Mouse (Mus musculus) stomach, embryonic 16.5 days (tissue): ENCODE results near the gene Ipcef1. TPM values are rescaled to one million over a fixed set of nuclear protein-coding genes. Genes with fewer than 3 reads are reported as not detected.

Experiments used
- ATAC-seq: fragments of 200-750 bp; cut with Nextera tagmentation; 2 replicates; pipeline ENCODE4 v1.8.0; 2017; ENCODE audit warnings: moderate number of reproducible peaks, moderate TSS enrichment; ENCODE audit not compliant: insufficient read depth, low FRiP score
- H3K27ac ChIP-seq: fragments of 300-500 bp; sonication (generic); 2 replicates; pipeline ENCODE4 v1.5.1; 2014; ENCODE audit warnings: low read length
- H3K27me3 ChIP-seq: fragments of 300-500 bp; sonication (generic); 2 replicates; pipeline ENCODE4 v1.6.1; 2014; ENCODE audit warnings: low read length, control low read depth, mixed read lengths; ENCODE audit not compliant: control insufficient read depth, insufficient read depth
- H3K36me3 ChIP-seq: fragments of 300-500 bp; sonication (generic); 2 replicates; pipeline ENCODE4 v1.6.1; 2014; ENCODE audit warnings: low read length; ENCODE audit not compliant: control insufficient read depth, insufficient read depth
- H3K4me1 ChIP-seq: fragments of 300-500 bp; sonication (generic); 2 replicates; pipeline ENCODE4 v1.6.1; 2014; ENCODE audit warnings: low read length, control low read depth, mixed read lengths; ENCODE audit not compliant: control insufficient read depth, insufficient read depth
- H3K4me2 ChIP-seq: fragments of 300-500 bp; sonication (generic); 2 replicates; pipeline ENCODE4 v1.6.1; 2014; ENCODE audit warnings: low read depth, low read length, mixed read lengths
- H3K4me3 ChIP-seq: fragments of 300-500 bp; sonication (generic); replicated peaks from 2 replicates; pipeline ENCODE4 v1.5.1; 2014; ENCODE audit warnings: mild to moderate bottlenecking, low read length
- H3K9ac ChIP-seq: fragments of 300-500 bp; sonication (generic); 2 replicates; pipeline ENCODE4 v1.6.1; 2014; ENCODE audit warnings: low read length
- H3K9me3 ChIP-seq: fragments of 300-500 bp; sonication (generic); replicated peaks from 2 replicates; pipeline ENCODE4 v1.6.1; 2016; ENCODE audit warnings: low read length, control low read depth; ENCODE audit not compliant: control insufficient read depth
- WGBS: fragments of 180-500 bp; shearing (Covaris S2); extraction: QIAGEN DNeasy Blood & Tissue Kit; methylation state at CpG from one replicate; pipeline ENCODE4 v1.1.7; 2014; 5-methylcytosine and 5-hydroxymethylcytosine counted together
- polyA plus RNA-seq: library from polyadenylated mRNA; unstranded; fragments of >200 nt; fragmentation: Nextera tagmentation; extraction: Ambion mirVana; gene quantifications from 2 replicates; pipeline ENCODE4 v1.2.1, GENCODE M21; 2015

Gene Ipcef1
- 0.80 and 0.90 TPM in 2 replicates for polyA plus RNA-seq

GRCm38 (mm10) chr10:7052315-7053017 lies at the start of gene Ipcef1:
Gene Ipcef1 (minus strand): TSS chr10:7052478.
- Histone ChIP-seq H3K9ac (peak within 1 kb of the TSS; percentile 9; the same call in 1 of the 2 replicates), H3K4me2 (peak within 1 kb of the TSS; percentile 37), H3K27ac (peak within 1 kb of the TSS; percentile 88), H3K9me3 (no peaks in the 10 kb centered on the region), H3K4me3 (0 out of 2 replicates have a peak within 1 kb of the TSS, but pooled peaks have one; percentile 16), H3K36me3 (no peaks in the 10 kb centered on the region), H3K27me3 (no peaks in the 10 kb centered on the region), H3K4me1 (peaks cover 13% of the 10 kb centered on the region)
- WGBS: 17% methylated on average over 12 of the region's 12 CpGs
- peak; percentile 47; the same call in 1 of the 2 replicates for ATAC-seq

DNA sequence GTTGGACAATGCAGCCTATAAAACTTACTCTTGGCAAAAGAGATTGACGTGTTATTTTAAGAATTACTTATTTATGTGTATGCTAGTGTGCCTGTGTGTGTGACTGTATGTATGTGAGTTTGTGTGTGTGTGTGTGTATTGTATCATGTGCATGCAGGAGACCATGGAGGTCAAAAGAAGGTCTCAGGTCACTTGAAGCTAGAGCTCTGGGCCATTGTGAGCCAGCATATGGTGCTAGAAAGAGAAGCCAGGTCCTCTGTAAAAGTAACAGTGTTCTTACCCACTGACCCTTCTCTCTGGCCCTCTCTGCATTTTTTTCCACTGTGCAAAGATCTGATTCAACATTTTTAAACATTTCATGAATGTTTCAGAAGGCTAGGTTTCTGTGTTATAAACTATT lies 25.7 kb upstream of the Ipcef1 start:
- Histone ChIP-seq H3K4me2 (no peak overlapping the region), H3K9me3 (no peaks in the 10 kb centered on the region), H3K36me3 (no peaks in the 10 kb centered on the region), H3K4me1 (peaks cover 9% of the 10 kb centered on the region; the same call in 1 of the 2 replicates), H3K9ac (no peak overlapping the region), H3K27ac (no peak overlapping the region), H3K4me3 (no peak overlapping the region), H3K27me3 (no peaks in the 10 kb centered on the region)
- 79% methylated on average over 1 of the region's 1 CpGs for WGBS
- ATAC-seq: no peak

- Histone ChIP-seq H3K9ac (no peak overlapping the region; the same call in 1 of the 2 replicates), H3K27ac (peak overlapping the region; percentile 60; the same call in 1 of the 2 replicates), H3K9me3 (no peaks in the 10 kb centered on the region), H3K4me2 (peak overlapping the region; percentile 19; the same call in 1 of the 2 replicates), H3K36me3 (no peaks in the 10 kb centered on the region), H3K27me3 (no peaks in the 10 kb centered on the region), H3K4me1 (peaks cover 9% of the 10 kb centered on the region; the same call in 1 of the 2 replicates), H3K4me3 (no peak overlapping the region)
- WGBS: 33% methylated on average over 7 of the region's 7 CpGs
- no peak for ATAC-seq
Measured at GRCm38 (mm10) chr10:7077389-7077808, 25.1 kb upstream of the Ipcef1 start.

- Histone ChIP-seq H3K27ac (peak overlapping the region; percentile 84), H3K9me3 (no peaks in the 10 kb centered on the region), H3K9ac (peak overlapping the region; percentile 22; the same call in 1 of the 2 replicates), H3K27me3 (no peaks in the 10 kb centered on the region), H3K4me2 (peak overlapping the region; percentile 30), H3K4me1 (peaks cover 9% of the 10 kb centered on the region; the same call in 1 of the 2 replicates), H3K36me3 (no peaks in the 10 kb centered on the region), H3K4me3 (peak overlapping the region; percentile 14; the same call in 1 of the 2 replicates)
- WGBS: 25% methylated on average over 7 of the region's 8 CpGs
- ATAC-seq: peak; percentile 76
Measured at GRCm38 (mm10) chr10:7076662-7077211, 24.5 kb upstream of the Ipcef1 start.

GRCm38 (mm10) chr10:7076201-7076600 lies 23.9 kb upstream of the Ipcef1 start:
- peak overlapping the region; percentile 22; the same call in 1 of the 2 replicates for H3K9ac ChIP-seq
- 9% methylated on average over 8 of the region's 8 CpGs for WGBS
- peak overlapping the region; percentile 84 for H3K27ac ChIP-seq
- H3K4me3 ChIP-seq: peak overlapping the region; percentile 14; the same call in 1 of the 2 replicates
- peak; percentile 78 for ATAC-seq
- peak overlapping the region; percentile 30 for H3K4me2 ChIP-seq
- peaks cover 9% of the 10 kb centered on the region; the same call in 1 of the 2 replicates for H3K4me1 ChIP-seq
- no peaks in the 10 kb centered on the region for H3K36me3 ChIP-seq
- no peaks in the 10 kb centered on the region for H3K9me3 ChIP-seq
- no peaks in the 10 kb centered on the region for H3K27me3 ChIP-seq

- ATAC-seq: no peak
- WGBS: 78% methylated on average over 2 of the region's 2 CpGs
- Histone ChIP-seq H3K4me1 (peaks cover 11% of the 10 kb centered on the region; the same call in 1 of the 2 replicates), H3K4me2 (no peak overlapping the region), H3K9ac (no peak overlapping the region), H3K27ac (no peak overlapping the region), H3K36me3 (no peaks in the 10 kb centered on the region), H3K9me3 (no peaks in the 10 kb centered on the region), H3K4me3 (no peak overlapping the region), H3K27me3 (no peaks in the 10 kb centered on the region)
Measured at GRCm38 (mm10) chr10:7075661-7076060, 23.4 kb upstream of the Ipcef1 start.

DNA sequence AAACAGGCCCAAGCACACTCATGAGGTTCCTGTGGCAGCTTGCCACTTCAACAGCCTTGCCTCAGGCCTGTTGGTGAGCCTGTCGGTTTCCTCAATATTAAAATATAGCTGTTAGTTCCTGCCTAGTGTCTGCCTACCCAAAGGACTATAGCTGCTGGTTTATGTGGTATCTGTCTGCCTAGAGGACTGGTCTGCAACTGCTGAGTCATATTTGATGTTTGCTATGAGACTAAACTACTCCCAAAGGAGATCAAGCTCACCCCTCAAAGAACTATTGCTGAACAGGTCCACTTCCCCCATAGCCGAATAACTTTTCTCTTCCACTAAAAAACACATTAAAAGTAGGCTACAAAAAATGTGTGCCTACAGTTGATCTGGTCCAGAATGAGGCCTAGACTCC lies 22.0 kb upstream of the Ipcef1 start:
- Histone ChIP-seq H3K9me3 (no peaks in the 10 kb centered on the region), H3K4me3 (no peak overlapping the region), H3K36me3 (no peaks in the 10 kb centered on the region), H3K27ac (no peak overlapping the region), H3K4me2 (no peak overlapping the region), H3K4me1 (peaks cover 12% of the 10 kb centered on the region; the same call in 1 of the 2 replicates), H3K9ac (no peak overlapping the region), H3K27me3 (no peaks in the 10 kb centered on the region)
- ATAC-seq: no peak
- 87% methylated on average over 2 of the region's 2 CpGs for WGBS

DNA sequence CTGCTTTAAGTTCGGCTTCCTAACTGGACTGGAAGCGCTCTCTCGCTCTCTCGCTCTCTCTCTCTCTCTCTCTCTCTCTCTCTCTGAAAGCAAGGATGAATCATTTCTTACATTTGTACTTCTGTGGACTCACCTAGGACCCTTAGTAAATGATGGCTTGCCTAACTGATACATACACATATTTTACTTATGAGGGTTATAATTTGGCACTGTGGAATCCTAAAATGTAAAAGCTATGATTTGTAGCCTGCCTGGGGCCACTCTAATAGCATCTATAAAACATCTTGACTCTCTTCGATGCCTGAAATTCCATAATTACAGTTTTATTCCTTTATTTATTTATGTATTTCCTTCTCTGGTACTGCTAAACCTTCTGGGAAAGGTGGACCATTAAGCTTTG lies 18.6 kb upstream of the Ipcef1 start:
- no peaks in the 10 kb centered on the region for H3K27me3 ChIP-seq
- H3K4me1 ChIP-seq: 0 out of 2 replicates have a peak, but pooled peaks cover 3% of the 10 kb centered on the region
- no peak overlapping the region for H3K27ac ChIP-seq
- no peak overlapping the region for H3K4me3 ChIP-seq
- WGBS: 72% methylated on average over 5 of the region's 5 CpGs
- H3K9ac ChIP-seq: no peak overlapping the region
- H3K36me3 ChIP-seq: no peaks in the 10 kb centered on the region
- ATAC-seq: no peak
- H3K9me3 ChIP-seq: no peaks in the 10 kb centered on the region
- H3K4me2 ChIP-seq: no peak overlapping the region
